Mouse (Mus musculus) spleen, adult 12 weeks (tissue): ENCODE measurements at regions not wholly inside any gene's neighbourhood (a gene's known extent, or its start where the extent isn't known, plus 50 kb on each side); places are given as distances from the start of the nearest gene placed in this dataset.

Experiments
- DNase-seq: peaks from one replicate; pipeline ENCODE4 v3.0.0; 2022; ENCODE audit warnings: low spot score

DNA sequence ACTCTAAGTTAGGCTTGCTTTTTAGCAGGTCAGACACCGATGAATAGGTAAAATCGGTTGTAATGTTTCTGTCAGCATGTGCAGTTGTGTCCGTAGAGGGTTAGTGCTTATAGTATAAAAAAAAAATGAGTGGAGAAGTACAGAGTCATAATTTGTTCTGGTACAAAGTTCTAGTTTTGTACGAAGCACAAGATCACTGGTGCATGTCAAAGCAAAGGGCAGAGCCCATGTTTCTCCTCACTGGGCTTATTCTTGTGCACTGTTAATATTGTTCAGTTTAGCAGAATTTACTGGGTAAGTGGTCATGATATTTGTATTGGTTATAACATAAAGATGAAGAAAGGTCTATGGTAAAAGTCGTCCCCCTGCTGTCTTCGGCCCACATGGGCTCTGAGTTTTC, 330.4 kb upstream of the Fam241a start:
- no peak for DNase-seq

DNA sequence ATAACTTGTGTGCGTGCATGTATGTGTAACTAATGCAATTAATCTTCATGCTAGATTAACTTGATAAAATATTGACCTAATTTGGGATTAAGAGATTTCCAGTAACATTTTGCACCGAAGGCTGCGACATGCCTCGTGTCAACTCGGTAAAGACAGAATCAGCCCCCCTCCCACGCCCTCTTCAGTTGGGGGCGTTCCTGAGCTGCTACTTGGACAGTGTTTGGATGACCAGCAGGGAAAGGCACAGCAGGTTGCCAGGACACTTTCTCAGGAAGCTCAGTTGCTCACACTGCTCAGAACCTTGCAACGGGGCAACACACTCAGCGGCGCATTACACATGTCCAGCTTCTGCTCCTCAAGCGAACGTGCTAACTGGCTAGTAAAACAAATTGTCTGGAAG, 326.2 kb upstream of the Fam241a start:
- DNase-seq = no peak

DNA sequence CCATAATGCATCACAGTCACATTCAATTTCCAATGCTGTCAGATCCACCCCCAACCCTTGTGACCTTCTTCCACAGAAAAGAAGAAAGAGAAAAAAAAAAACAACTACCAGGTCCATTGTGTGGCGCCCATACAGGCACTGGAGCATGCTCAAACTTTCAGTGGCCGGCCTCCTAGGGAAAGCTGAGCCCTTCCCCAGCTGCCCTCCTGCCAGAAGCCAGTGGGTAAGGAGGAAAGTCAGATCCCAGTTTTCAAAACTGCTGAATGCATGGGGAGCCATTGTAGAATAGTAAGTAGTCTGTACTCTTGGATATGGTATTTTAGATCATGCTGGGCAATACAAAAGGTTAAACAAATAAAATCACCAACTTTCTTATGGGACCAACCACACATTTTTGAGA, 325.5 kb upstream of the Fam241a start:
- no peak for DNase-seq

DNA sequence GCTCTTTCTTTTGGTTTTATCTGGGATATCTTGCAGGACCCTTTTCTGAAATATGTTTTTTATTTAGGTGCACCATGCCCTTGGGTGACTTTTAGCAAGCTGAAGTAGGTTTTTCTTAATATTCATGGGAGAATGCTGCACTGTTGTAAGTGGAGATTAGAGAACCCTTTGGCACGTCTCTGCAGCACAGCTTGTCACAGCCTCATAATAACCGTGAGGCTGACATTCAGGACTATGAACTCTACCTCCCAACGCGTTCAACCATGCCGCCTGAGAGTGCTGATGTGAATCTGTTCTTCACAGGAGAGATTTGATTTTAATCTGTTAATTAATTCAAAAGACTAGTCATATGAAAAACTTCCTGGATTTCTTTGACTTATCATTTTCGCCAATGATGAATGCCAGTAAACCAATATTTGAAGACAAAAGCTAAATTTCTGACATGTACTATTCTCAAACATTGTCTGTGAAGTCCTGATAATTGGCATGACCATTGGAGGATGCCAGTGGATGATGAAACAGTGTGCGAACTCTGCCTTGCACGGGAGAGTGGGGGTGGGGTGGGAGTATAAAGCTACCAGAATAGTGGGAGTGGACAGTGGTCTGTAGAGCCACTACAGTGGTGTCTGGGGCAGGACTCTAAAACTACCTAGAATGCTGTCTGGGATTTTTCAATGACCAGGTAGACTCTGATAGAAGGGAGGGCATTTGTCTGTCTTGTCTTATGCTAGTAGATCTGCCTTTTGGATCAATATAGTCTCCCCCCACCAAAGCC, 324.8 kb upstream of the Fam241a start:
- no peak for DNase-seq

DNA sequence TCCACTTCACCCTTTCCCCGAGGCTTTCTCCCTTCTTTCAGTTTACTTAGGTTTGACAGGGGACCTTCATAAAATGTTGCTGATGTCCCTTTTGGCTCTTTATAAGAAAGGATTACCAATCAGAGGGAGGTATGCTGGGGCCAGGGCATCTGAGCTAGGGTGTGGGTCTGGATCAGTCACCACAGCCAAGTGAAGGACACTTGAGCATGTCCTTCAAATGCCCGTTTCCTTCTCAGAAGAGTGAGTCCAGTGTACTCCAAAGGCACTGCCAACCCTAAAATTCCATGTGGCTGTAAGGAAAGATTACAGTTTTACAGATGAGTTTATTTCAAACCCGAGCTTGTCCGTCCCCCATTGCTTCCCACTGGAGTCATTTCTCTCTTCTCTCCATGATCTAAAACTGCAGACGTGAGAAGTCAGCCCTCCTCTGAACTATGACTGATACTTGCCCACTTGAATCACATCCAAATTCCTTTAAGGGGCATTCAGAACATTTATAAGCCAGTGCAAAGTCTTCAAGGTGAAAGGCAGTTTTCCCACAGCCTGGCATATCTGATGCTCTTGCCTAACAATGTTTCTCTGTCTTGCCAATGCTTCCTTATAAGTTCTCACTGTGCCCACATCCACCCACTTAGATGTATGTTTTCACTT, 321.8 kb upstream of the Fam241a start:
- DNase-seq = no peak

DNA sequence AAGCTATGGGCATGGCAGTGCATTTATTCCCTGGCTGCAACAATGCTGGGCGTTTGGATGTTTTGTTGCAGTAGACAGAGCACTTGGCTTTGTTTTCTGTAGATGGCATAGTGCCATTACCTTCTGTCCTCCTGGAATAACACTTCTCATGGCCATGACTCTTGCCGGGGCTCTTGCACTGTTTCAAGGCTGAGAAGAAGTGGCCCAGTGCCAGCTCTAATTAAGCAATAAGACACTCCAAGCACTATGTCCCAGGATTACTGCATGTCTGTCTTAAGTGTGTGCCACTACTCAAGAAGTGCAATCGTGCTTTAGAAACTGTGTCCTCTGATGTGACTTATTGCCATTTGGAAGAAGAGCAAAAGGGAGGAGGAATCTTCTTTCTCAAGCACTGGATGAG, 316.1 kb upstream of the Fam241a start:
- DNase-seq = no peak

DNA sequence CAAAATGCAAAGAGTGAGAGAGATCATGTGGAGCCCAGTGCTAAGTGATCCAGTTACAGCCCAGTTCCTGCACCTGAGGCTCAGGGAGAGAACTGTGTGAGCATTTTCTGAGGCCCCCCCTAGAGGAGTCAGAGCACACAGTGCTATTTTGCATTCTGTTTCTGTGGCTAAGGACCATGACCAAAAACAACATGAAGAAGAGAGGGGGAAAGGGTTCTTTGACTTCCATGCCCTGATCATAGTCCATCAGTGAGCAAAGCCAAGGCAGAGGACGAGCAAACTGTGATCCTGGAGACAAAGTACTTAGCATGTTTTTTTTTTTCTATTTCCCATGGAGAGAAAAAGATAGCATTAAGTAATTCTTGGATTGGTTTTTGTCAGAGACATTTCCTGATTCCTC, 314.5 kb upstream of the Fam241a start:
- no peak for DNase-seq

DNA sequence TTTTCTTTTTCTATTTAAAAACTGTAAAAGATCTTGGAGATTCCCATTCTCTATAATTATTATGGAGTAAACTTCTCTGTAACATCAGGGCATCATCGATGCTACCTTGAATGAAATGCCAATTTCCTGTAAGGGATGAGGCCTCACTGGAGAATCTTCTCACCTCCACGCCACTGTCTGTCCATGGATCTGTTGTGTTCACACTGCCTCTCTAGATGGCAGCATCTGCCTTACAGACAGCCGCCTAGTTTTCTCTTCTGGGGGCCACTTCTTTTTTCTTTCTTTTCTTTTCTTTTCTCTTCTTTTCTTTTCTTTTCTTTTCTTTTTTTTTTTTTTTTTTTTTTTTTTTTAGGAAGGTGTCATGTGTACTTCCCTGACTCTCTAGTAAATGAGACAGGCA, 310.8 kb upstream of the Fam241a start:
- DNase-seq = no peak

DNA sequence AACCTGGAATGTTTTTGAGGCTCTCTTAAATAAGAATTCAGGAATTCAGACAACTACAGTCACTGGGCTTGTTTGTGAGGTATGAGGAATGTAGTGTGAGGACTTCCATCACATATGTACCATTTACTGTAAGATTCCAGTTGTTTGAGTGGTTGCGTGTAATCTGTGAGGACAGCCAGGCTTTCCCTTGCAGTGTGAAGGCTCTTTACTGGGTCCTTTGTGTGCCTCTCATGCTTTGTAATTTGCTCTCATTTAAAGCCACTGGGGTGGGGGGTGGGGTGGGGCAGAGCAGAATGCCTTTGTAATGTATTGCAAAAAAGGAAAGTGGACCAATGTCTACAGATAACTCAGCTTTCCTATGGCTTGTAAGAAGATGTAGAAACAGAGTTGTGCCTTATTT, 310.4 kb upstream of the Fam241a start:
- no peak for DNase-seq

DNA sequence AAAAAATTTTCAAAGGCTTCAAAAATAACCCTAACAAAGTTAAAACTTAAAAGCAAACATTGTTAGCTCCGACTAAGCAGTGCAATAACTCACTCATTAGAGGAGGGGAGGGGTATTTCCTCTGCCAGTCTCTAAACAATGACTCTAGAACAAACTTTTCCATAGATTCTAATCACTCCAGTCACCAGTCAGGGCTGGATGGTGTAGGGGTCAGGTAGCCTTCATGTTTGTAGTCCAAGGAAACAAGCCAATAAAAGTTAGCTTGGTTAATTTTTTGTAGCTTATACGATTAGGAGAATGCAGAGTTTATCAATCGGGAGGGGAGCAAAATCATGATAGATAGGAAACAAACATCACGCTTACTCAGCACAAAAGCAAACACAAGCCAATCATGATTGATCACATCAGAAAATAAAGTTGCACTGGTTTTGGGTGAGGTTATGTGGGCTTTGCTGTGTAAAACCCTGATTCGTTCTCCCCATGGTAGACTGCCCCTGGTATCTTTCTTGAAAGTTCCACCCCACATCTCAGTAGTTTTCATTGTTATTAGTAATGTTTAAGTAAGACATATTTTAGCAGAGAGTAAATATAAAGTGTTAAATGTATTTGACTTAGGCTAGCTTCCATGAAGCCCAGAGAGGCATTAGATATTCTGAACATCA, 304.6 kb upstream of the Fam241a start:
- DNase-seq = no peak

DNA sequence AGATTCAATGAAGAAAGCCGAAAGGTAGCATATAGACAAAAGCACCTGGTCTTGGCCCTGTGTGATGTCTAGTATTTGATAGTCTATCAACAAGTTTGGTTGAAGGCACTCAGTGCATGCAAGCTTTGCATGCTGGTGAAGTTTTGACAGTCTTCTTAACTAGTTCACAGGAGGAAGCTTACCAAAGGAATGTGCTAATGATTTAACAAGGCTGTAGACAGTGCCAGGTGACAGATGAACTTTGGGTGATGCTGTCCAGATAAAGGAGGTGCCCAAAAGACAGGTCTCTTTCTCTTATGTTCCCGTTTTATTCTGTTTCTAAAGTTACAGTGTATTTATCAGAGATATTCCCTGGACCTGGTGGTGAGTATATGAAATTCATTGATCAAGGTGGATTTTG, 303.3 kb upstream of the Fam241a start:
- DNase-seq = no peak

DNA sequence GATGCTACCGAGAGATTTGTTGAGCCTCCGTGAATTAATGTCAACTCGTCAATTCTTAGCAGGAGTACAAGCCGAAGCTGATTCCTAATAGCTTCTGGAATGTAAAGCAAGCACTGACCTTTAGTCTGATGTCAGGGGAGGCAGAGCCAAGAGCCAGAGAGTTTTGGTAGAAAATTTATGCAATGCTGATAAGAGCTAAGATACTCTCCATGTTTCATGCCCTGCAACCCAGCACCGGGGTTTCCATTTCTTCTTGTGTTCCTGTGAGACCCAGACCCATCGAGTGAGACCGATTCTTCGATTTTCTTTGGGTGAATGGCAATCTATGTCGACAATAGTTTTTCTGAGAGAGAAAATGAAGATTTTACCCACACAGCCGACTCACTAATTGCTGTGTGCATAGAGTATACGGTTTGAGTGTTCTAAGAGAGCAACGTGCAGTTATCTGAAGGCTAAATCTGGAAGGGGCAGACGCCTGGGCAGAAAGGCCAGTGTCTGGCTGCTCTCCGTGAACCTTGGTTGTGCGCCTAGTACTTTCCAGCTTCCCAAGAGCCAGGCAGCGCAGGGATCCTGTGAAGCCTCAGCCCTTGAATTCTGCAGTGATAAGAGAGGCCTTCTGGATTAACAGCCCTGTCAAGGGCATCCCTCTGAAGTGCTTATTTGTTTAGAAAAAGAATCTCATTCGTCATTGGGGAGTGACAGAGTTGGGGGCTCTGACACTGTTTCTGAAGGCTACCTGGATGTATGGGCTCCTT, 296.1 kb upstream of the Fam241a start:
- no peak for DNase-seq

DNA sequence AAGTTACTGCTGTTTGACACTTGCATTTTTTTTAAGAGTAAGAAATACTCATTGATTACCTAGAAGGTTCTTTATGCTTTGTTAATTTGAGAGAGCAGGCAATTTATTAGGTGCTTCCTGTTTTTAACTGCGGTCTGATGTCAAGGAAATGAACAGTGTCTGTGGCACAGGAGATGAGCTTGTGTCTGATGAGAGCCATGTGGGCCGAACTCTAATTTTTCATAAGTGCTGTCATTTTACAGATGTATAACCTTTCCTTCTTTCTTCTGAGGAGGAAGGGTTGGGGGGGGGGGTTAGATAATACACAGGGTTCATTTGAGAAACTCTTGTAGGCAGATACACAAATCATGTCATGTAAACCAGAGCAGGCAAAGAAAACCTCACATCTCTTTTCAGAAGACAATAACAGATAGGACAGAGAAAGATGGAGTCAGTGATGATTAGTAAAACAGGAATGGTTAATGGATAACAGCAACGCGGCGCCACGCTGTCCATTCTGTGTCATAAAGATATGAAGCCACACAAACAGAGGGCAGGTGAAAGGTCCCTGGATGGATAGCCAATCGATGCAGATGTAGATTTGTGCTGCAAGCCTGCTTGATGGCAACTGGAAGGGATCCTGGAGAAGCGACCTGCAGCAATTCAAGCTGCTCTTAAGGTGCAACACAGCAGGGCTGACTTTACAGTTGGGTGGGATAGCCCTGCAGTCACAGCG, 291.4 kb upstream of the Fam241a start:
- DNase-seq = no peak

DNA sequence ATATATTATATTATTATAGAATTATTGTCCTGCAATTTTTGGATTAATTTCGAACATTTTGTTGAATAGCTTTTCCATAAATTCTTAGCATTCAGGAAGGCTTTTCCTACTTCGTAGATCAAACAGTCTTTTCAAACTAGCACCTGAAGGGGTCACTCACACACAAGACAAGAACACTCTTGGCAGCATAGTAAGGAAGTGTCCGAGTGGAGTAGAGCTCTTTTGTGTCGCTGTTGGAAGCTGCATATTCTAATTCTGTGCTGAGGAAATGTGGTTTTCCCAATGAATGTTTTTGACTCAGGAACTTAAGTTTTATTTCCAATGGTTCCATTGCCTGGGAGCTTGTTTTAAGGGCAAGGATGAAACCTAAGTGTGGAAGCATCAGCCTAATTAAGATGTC, 290.2 kb upstream of the Fam241a start:
- DNase-seq = no peak

DNA sequence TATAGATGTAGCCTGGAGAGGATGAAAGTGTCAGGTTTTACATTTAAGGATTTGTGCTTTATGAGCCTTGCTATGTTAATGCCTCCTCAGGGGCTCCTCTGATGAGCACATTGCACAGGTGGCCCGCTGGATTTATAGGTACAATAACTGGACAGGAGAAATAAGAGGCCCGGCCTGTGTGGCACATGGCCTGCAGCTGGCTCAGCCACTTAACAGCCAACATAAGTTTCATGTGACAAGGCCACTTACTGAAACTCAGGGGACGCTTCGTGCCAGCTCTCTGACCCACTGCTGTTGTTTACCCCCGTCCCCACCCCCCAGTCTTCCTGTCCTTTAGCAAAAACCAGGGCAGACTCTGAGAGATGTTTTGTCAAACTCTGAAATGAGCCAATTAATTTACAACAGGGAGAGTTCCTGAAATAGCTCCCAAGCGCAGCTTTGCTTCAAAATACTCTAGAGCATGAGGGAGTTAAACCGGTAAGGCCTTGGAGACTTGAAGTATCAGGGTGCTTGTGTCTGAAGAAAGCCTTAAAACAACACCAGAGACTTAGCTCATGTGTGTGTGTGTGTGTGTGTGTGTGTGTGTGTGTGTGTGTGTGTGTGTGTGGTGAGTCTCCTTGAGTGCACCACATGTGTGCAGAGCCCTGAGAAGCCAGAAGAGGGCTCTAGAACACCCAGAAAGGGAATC, 285.2 kb upstream of the Fam241a start:
- DNase-seq = no peak

DNA sequence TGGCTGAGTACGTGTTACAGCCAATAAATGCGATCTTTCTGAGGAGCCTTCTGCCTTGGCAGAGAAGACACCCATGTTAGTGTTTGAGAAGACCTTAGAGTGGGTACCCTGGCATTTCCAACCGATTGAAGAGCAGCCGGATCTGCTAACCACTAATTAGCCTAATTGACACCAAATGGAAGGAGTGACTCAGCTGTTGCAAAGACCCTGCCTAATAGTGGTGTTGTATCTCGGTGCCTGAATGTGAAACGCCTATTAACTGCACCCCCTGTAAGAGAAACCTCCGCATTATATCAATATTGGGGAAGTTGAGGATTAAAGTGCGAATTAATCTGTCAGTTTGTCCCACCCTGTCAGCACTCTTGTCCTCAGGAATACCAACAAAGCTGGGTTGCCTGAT, 253.1 kb upstream of the Fam241a start:
- DNase-seq = no peak

DNA sequence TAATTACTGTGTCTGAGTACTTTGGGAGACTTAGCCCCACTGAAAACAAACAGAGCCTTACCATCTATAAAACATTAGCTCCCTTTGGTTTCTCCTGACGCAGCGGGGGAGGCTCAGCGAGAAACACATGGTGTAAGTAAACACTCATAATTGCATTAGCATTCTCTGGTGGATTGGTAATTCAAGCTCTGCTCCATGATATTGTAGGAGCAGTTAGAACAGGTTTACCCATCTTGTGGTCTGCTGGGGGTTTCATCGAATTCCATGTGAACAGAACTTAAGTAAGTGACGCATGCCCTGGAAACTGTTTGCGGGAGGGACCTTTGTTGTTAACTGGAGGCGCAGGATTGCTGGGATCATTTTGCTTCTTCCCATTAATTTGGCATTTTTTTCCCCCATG, 249.2 kb upstream of the Fam241a start:
- no peak for DNase-seq

DNA sequence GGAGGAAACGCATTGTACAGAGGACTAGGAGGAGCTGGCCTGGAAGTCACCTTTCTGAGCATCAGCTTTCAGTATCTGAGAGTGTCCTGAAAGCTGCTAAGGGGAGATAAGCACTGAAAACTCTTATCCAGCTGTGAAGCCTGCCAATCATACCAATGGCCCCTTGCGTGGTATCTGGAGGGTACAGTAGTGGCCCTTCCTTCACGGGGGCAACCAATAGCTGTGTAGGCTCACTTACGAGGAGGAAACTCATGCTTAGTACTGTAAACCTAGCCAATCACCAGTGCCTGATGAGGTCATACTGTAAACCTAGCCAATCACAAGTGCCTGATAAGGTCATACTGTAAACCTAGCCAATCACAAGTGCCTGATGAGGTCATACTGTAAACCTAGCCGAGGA, 231.7 kb upstream of the Fam241a start:
- DNase-seq = no peak

DNA sequence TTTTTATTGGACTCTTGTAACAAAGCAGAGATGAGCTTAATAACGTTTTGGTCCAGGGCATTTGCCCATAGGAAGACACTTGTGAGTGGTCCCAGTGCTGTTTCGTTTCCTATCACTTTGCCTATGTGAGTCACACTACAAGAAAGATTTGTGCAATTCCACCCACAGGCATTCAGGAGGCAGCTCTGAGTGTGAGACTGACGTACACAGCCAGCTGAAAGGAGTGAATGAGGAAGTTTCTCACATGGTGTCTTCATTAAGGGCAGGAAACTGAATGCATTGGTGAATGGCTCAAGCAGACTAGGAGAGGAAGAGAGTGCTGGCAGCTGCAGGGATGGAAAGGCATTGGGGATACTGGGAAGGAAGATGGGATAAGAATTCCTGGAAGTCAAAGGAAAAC, 230.5 kb upstream of the Fam241a start:
- no peak for DNase-seq

DNA sequence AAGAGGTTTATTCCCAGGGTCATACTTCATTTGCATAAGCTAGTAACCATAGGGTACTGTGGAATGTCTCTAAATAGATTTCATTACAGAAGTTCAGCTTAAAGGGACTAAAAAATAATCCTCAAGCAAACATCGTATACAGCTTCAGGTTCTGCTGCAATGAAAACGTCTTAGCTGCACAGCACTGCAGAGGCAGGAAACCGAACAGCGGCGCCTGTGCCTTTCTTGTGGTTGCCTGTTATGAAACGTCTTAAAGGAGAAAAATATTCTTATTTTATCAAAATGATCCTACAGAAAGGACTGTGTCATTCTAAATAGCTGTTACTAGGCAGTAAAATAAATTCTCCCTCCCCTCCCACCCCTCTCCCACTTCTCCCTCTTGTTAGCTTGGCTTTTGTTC, 226.0 kb upstream of the Fam241a start:
- no peak for DNase-seq

DNA sequence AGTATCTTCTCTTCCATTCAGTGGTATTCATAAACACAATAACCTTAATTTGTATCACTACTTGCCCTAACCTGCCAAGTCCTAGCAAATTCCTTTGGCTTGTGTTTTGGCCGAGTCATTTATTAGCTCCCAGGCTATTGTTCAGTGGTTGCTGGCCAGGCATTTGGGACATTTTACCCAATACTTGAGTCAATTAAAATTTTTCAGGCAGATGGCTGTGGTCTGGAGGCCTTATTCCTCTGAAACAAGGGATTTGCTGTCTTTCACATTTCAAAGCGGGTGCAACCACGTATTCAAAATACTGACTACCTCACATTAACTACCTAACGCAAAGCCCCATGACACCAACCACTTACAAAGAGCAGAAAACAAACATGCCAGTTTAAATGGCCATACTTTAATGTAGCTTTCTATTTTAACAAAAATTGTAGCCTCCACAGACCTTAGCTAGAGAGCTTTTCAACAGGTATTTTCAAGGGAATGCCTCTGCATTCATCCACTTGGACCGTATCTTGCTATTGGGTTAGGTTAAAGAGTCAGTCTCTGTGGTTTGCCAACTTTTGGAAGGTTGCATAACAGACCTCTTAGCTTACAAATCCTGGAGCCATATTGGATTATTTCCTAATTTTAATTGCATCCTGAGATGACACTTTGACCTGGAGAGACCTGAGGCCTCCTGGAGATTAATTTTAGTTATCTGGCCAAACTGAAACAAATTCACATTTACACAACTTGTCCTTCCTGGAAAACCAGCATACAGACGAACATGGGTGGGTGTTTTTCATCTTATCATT, 224.7 kb upstream of the Fam241a start:
- no peak for DNase-seq
